Mouse (Mus musculus) MEL (cell line): Measurements from ENCODE around the gene Spata7. TPM values are rescaled to one million over a fixed set of nuclear protein-coding genes. Genes with fewer than 3 reads are reported as not detected.

Source experiments
- DNase-seq: peaks from one replicate; pipeline ENCODE4 v3.0.0; 2011; ENCODE audit warnings: low read depth, low spot score
- H3K27ac ChIP-seq: 2 replicates; pipeline ENCODE4 v1.5.1; 2012; ENCODE audit warnings: low read depth, mild to moderate bottlenecking, control low read depth, low read length, moderate library complexity; ENCODE audit not compliant: control insufficient read depth
- H3K27me3 ChIP-seq, 2 experiments: fragments of 150-350 bp in 1 of 2; sonication (generic) in 1 of 2; 2 replicates each; pipeline ENCODE4 v1.6.1; 2012; ENCODE audit warnings: low read length in 2 of 2, mild to moderate bottlenecking in 2 of 2, improper control_type of control experiment in 1 of 2, moderate library complexity in 1 of 2; ENCODE audit not compliant: insufficient read depth in 2 of 2, control insufficient read depth in 1 of 2
- H3K36me3 ChIP-seq, 2 experiments: 2 replicates each; pipeline ENCODE4 v1.6.1; 2012 to 2014; ENCODE audit warnings: low read length in 2 of 2, improper control_type of control experiment in 1 of 2, inconsistent platforms in 1 of 2, mild to moderate bottlenecking in 1 of 2; ENCODE audit not compliant: insufficient read depth in 2 of 2, control insufficient read depth in 1 of 2
- H3K4me1 ChIP-seq, 2 experiments: fragments of 150-350 bp in 1 of 2; sonication (generic) in 1 of 2; 2 replicates each; pipeline ENCODE4 v1.6.1; 2012; ENCODE audit warnings: low read length in 2 of 2, improper control_type of control experiment in 1 of 2, mild to moderate bottlenecking in 1 of 2; ENCODE audit not compliant: insufficient read depth in 2 of 2, control insufficient read depth in 1 of 2
- H3K4me3 ChIP-seq, 2 experiments: fragments of 150-350 bp in 1 of 2; sonication (generic) in 1 of 2; 2 replicates each; pipeline ENCODE4 v1.5.1; 2012; ENCODE audit warnings: low read depth in 2 of 2, low read length in 2 of 2, mild to moderate bottlenecking in 2 of 2, moderate library complexity in 2 of 2, control low read depth in 1 of 2, improper control_type of control experiment in 1 of 2; ENCODE audit not compliant: control insufficient read depth in 1 of 2, insufficient read depth in 1 of 2
- H3K79me2 ChIP-seq: 2 replicates; pipeline ENCODE4 v1.6.1; 2012; ENCODE audit warnings: mild to moderate bottlenecking, low read length, moderate library complexity; ENCODE audit not compliant: control insufficient read depth, poor library complexity, insufficient read depth
- H3K9ac ChIP-seq: 2 replicates; pipeline ENCODE4 v1.6.1; 2012; ENCODE audit warnings: low read depth, mild to moderate bottlenecking, control low read depth, low read length, moderate library complexity; ENCODE audit not compliant: control insufficient read depth, poor library complexity, severe bottlenecking
- H3K9me3 ChIP-seq: fragments of 150-350 bp; sonication (generic); replicated peaks from 2 replicates; pipeline ENCODE4 v1.6.1; 2012; ENCODE audit warnings: mild to moderate bottlenecking, low read length, improper control_type of control experiment, moderate library complexity; ENCODE audit not compliant: insufficient read depth
- CTCF ChIP-seq, 3 experiments: IDR thresholded peaks in 2 of 3; conservative IDR thresholded peaks in 1 of 3; 2 replicates each; pipeline ENCODE4 v1.5.1; 2011 to 2012; ENCODE audit warnings: low read length in 3 of 3, low read depth in 2 of 3, mild to moderate bottlenecking in 2 of 3, improper control_type of control experiment in 1 of 3, inconsistent platforms in 1 of 3, mixed read lengths in 1 of 3, moderate library complexity in 1 of 3; ENCODE audit not compliant: control insufficient read depth in 1 of 3, insufficient read depth in 1 of 3, poor library complexity in 1 of 3, severe bottlenecking in 1 of 3
- E2F4 ChIP-seq: IDR thresholded peaks from 2 replicates; pipeline ENCODE4 v1.6.1; 2011; ENCODE audit warnings: low read depth, low read length, improper control_type of control experiment, borderline replicate concordance
- ETS1 ChIP-seq: IDR thresholded peaks from 2 replicates; pipeline ENCODE4 v1.6.1; 2012; ENCODE audit warnings: low read depth, mild to moderate bottlenecking, inconsistent platforms, low read length, improper control_type of control experiment, moderate library complexity
- GABPA ChIP-seq: IDR thresholded peaks from 2 replicates; pipeline ENCODE4 v1.6.1; 2012; ENCODE audit warnings: low read depth, mild to moderate bottlenecking, inconsistent platforms, low read length, improper control_type of control experiment, moderate library complexity
- GATA1 ChIP-seq: IDR thresholded peaks from 2 replicates; pipeline ENCODE4 v1.6.1; 2011; ENCODE audit warnings: low read depth, low read length, improper control_type of control experiment
- HCFC1 ChIP-seq: IDR thresholded peaks from 2 replicates; pipeline ENCODE4 v1.6.1; 2012; ENCODE audit warnings: low read depth, mild to moderate bottlenecking, inconsistent platforms, low read length, improper control_type of control experiment, moderate library complexity
- MAX ChIP-seq: IDR thresholded peaks from 2 replicates; pipeline ENCODE4 v1.6.1; 2011; ENCODE audit warnings: low read length, improper control_type of control experiment
- MAZ ChIP-seq: IDR thresholded peaks from 2 replicates; pipeline ENCODE4 v1.6.1; 2012; ENCODE audit warnings: low read depth, mild to moderate bottlenecking, inconsistent platforms, low read length, improper control_type of control experiment
- MXI1 ChIP-seq: IDR thresholded peaks from 2 replicates; pipeline ENCODE4 v1.6.1; 2011; ENCODE audit warnings: mild to moderate bottlenecking, low read depth, low read length, improper control_type of control experiment
- NELFE ChIP-seq: IDR thresholded peaks from 2 replicates; pipeline ENCODE4 v1.6.1; 2011; ENCODE audit warnings: low read depth, low read length, improper control_type of control experiment
- POLR2A ChIP-seq, 2 experiments: IDR thresholded peaks; 2 replicates each; pipeline ENCODE4 v1.6.1; 2011 to 2012; ENCODE audit warnings: low read length in 2 of 2, mild to moderate bottlenecking in 2 of 2, control low read depth in 1 of 2, improper control_type of control experiment in 1 of 2, low read depth in 1 of 2, moderate library complexity in 1 of 2; ENCODE audit not compliant: control insufficient read depth in 1 of 2, insufficient read depth in 1 of 2, poor library complexity in 1 of 2
- SIN3A ChIP-seq: IDR thresholded peaks from 2 replicates; pipeline ENCODE4 v1.6.1; 2012; ENCODE audit warnings: low read length, improper control_type of control experiment, inconsistent platforms
- TAL1 ChIP-seq: IDR thresholded peaks from 2 replicates; pipeline ENCODE4 v1.6.1; 2012; ENCODE audit warnings: mild to moderate bottlenecking, inconsistent platforms, low read length, moderate library complexity, mixed read lengths
- TBP ChIP-seq: IDR thresholded peaks from 2 replicates; pipeline ENCODE4 v1.8.0; 2011; ENCODE audit warnings: low read depth, low read length, improper control_type of control experiment
- TCF12 ChIP-seq: IDR thresholded peaks from 2 replicates; pipeline ENCODE4 v1.6.1; 2014; ENCODE audit warnings: low read depth, mild to moderate bottlenecking, inconsistent platforms, low read length, improper control_type of control experiment, moderate library complexity
- ZKSCAN1 ChIP-seq: IDR thresholded peaks from 2 replicates; pipeline ENCODE4 v1.6.1; 2012; ENCODE audit warnings: low read depth, mild to moderate bottlenecking, inconsistent platforms, low read length, improper control_type of control experiment, moderate library complexity
- ZMIZ1 ChIP-seq: IDR thresholded peaks from 2 replicates; pipeline ENCODE4 v1.6.1; 2012; ENCODE audit warnings: low read depth, mild to moderate bottlenecking, inconsistent platforms, low read length, improper control_type of control experiment, moderate library complexity
- polyA plus RNA-seq, 2 experiments: library from polyadenylated mRNA; stranded (reverse) in 1 of 2; unstranded in 1 of 2; fragments of >175 nt in 1 of 2; fragments of >200 nt in 1 of 2; gene quantifications; 2 replicates each; pipeline versions ENCODE4 v1.2.1 to v1.2.4; 2012; ENCODE audit warnings: low replicate concordance in 2 of 2, low read depth in 1 of 2; ENCODE audit not compliant: insufficient read length in 2 of 2, insufficient read depth in 1 of 2, missing spikeins in 1 of 2
- total RNA-seq: library from RNA; depleted of rRNA; stranded (reverse); fragments of 300-350 nt; gene quantifications from 2 replicates; pipeline ENCODE4 v1.2.3, GENCODE M21; 2012; rRNA removed

The Spata7 gene
- 3.9 and 4.0 TPM in 2 replicates for total RNA-seq
- 1 to 10 TPM in 1 of 2 experiments, not detected in 1; 5.5 TPM for polyA plus RNA-seq

DNA sequence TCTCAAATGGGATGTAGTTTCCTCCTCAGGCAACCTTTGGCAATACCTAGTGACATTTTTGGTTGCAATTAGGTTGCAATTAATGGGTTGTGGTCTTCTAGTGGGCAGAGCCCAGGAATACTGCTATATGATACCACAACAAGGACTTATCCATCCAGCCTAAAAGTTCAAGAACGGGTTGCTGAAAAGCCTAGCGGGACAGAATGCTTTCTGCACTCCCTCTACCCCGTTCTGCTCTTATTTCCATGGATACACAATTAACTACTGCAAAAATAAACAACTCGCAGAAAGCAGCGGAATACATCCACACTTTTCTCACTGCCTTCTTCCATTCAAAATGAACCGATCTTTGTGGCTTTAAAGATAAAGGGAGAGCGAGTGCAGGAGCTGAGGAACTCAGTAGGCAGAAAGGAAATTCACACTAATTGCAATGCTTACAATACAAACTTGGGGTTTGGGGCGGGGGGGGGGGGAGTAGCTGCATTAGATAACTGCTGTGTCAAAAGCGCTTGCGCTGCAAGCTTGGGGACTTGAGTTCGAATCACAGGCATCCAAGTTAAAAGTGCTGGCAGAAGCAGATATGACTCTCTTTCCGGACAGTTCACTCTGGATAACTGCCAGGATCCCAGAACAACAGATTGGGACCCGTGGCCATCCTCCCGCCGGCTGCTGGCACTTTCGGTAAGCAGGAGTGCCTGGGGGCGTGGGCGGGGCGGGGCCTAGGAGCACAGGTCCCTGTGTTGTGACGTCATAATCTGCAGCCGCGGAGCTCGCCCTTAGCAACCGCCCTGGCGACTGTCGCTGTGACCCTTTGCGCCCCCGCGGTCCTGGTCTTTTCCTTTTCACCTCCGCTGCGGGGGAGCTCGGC, at the start of gene Spata7:
Gene Spata7 (plus strand): TSS at position 766 of the 868 bp plus-strand sequence.
- H3K9ac ChIP-seq: peak within 1 kb of the TSS; percentile 56
- TF ChIP-seq MAZ (no peak), TBP (0 out of 2 replicates have a peak, but pooled peaks have one; percentile 15), E2F4 (no peak), MXI1 (peak; percentile 56; the same call in 1 of the 2 replicates), ETS1 (peak; percentile 26; the same call in 1 of the 2 replicates), POLR2A (IDR thresholded peaks at IDR 0.05; ENCODE audit: control insufficient read depth in 1 of 2, insufficient read depth in 1 of 2, low read depth in 1 of 2, low read length in 2 of 2, poor library complexity in 1 of 2) (peak in 1 of 2 experiments; percentile 40; a peak in 1 of 4 replicates), SIN3A (peak; percentile 80), GABPA (no peak), HCFC1 (peak; percentile 76), TCF12 (peak; percentile 11; the same call in 1 of the 2 replicates)
- DNase-seq: peak; percentile 90

GRCm38 (mm10) chr12:98585302-98585701, 42.7 kb upstream of the Spata7 start:
- Histone ChIP-seq H3K79me2 (no peaks in the 10 kb centered on the region), H3K9ac (no peak overlapping the region), H3K27ac (no peak overlapping the region), H3K4me3 (no peak overlapping the region), H3K36me3 (no peaks in the 10 kb centered on the region), H3K27me3 (no peaks in the 10 kb centered on the region), H3K4me1 (no peaks in the 10 kb centered on the region), H3K9me3 (no peaks in the 10 kb centered on the region)
- no peak for TF ChIP-seq HCFC1
- TF ChIP-seq ZMIZ1: no peak
- peak in 1 of 3 experiments; percentile 32; a peak in 2 of 6 replicates for TF ChIP-seq CTCF (IDR thresholded peaks at IDR 0.05 in 2 of 3, conservative IDR thresholded peaks at IDR 0.05 in 1 of 3; ENCODE audit: control insufficient read depth in 1 of 3, insufficient read depth in 1 of 3, low read depth in 2 of 3, low read length in 3 of 3, poor library complexity in 1 of 3, severe bottlenecking in 1 of 3)
- peak; percentile 8 for DNase-seq

More for the DNA sequence above, at the start of gene Spata7:
- peaks cover 1% of the 10 kb centered on the region; the same call in 1 of the 2 replicates for H3K79me2 ChIP-seq
- no peaks in the 10 kb centered on the region; a peak in 1 of 4 replicates for H3K4me1 ChIP-seq
- H3K36me3 ChIP-seq: peaks cover 0 to 4% of the 10 kb centered on the region in 2 experiments; a peak in 2 of 4 replicates
- peak within 1 kb of the TSS; percentile 72 to 100 for H3K4me3 ChIP-seq
- no peak within 1 kb of the TSS for H3K27ac ChIP-seq
- H3K9me3 ChIP-seq: no peaks in the 10 kb centered on the region
- no peaks in the 10 kb centered on the region for H3K27me3 ChIP-seq

- no peaks in the 10 kb centered on the region for H3K9me3 ChIP-seq
- H3K4me1 ChIP-seq: no peaks in the 10 kb centered on the region
- H3K9ac ChIP-seq: no peak overlapping the region
- no peak overlapping the region for H3K4me3 ChIP-seq
- no peaks in the 10 kb centered on the region for H3K36me3 ChIP-seq
- no peak for TF ChIP-seq NELFE
- TF ChIP-seq MXI1: no peak
- TF ChIP-seq CTCF (IDR thresholded peaks at IDR 0.05 in 2 of 3, conservative IDR thresholded peaks at IDR 0.05 in 1 of 3; ENCODE audit: control insufficient read depth in 1 of 3, insufficient read depth in 1 of 3, low read depth in 2 of 3, low read length in 3 of 3, poor library complexity in 1 of 3, severe bottlenecking in 1 of 3): no peak
- TF ChIP-seq TAL1: no peak
- no peak for TF ChIP-seq ETS1
- TF ChIP-seq ZKSCAN1: no peak
- TF ChIP-seq POLR2A (IDR thresholded peaks at IDR 0.05; ENCODE audit: control insufficient read depth in 1 of 2, insufficient read depth in 1 of 2, low read depth in 1 of 2, low read length in 2 of 2, poor library complexity in 1 of 2): no peak
- TF ChIP-seq GATA1: no peak
- no peak for TF ChIP-seq MAX
- H3K27ac ChIP-seq: no peak overlapping the region
- H3K79me2 ChIP-seq: no peaks in the 10 kb centered on the region
- peak; percentile 38 for DNase-seq
- H3K27me3 ChIP-seq: peaks cover 0 to 1% of the 10 kb centered on the region in 2 experiments; a peak in 2 of 4 replicates
Measured at GRCm38 (mm10) chr12:98588573-98588972, 39.4 kb upstream of the Spata7 start.
